Mouse (Mus musculus) midbrain, embryonic 11.5 days (tissue): ENCODE results near the gene Mrpl58. TPM values are rescaled to one million over a fixed set of nuclear protein-coding genes. Genes with fewer than 3 reads are reported as not detected.
A peak's percentile ranks its signal among the peaks of the same experiment; 100 is the strongest.

Experiments
- ATAC-seq: fragments of 200-750 bp; cut with Nextera tagmentation; 2 replicates; pipeline ENCODE4 v1.8.0; 2017; ENCODE audit warnings: moderate TSS enrichment, moderate library complexity; ENCODE audit not compliant: low FRiP score
- DNase-seq: peaks from one replicate; pipeline ENCODE4 v3.0.0; 2015; ENCODE audit warnings: low spot score; ENCODE audit errors: missing footprints
- H3K27ac ChIP-seq: fragments of 300-500 bp; sonication (generic); 2 replicates; pipeline ENCODE4 v1.5.1; 2014; ENCODE audit warnings: low read depth, low read length
- H3K27me3 ChIP-seq: fragments of 300-500 bp; sonication (generic); 2 replicates; pipeline ENCODE4 v1.6.1; 2014; ENCODE audit warnings: mild to moderate bottlenecking, low read length, moderate library complexity, mixed read lengths; ENCODE audit not compliant: control insufficient read depth, insufficient read depth
- H3K36me3 ChIP-seq: fragments of 300-500 bp; sonication (generic); 2 replicates; pipeline ENCODE4 v1.6.1; 2014; ENCODE audit warnings: mild to moderate bottlenecking, low read length, moderate library complexity, mixed read lengths; ENCODE audit not compliant: control insufficient read depth, insufficient read depth
- H3K4me1 ChIP-seq: fragments of 300-500 bp; sonication (generic); 2 replicates; pipeline ENCODE4 v1.6.1; 2014; ENCODE audit warnings: low read length; ENCODE audit not compliant: control insufficient read depth, insufficient read depth
- H3K4me2 ChIP-seq: fragments of 300-500 bp; sonication (generic); 2 replicates; pipeline ENCODE4 v1.6.1; 2014; ENCODE audit warnings: mild to moderate bottlenecking, moderate library complexity
- H3K4me3 ChIP-seq: fragments of 300-500 bp; sonication (generic); 2 replicates; pipeline ENCODE4 v1.5.1; 2014; ENCODE audit warnings: low read depth, low read length
- H3K9ac ChIP-seq: fragments of 300-500 bp; sonication (generic); 2 replicates; pipeline ENCODE4 v1.6.1; 2014; ENCODE audit warnings: low read length
- H3K9me3 ChIP-seq: fragments of 300-500 bp; sonication (generic); 2 replicates; pipeline ENCODE4 v1.6.1; 2016; ENCODE audit warnings: low read length; ENCODE audit not compliant: control insufficient read depth
- WGBS: fragments of 180-500 bp; shearing (Covaris S2); extraction: QIAGEN DNeasy Blood & Tissue Kit; methylation state at CpG from one replicate; pipeline ENCODE4 v1.1.7; 2014; 5-methylcytosine and 5-hydroxymethylcytosine counted together
- polyA plus RNA-seq: library from polyadenylated mRNA; unstranded; fragments of >200 nt; fragmentation: Nextera tagmentation; extraction: Ambion mirVana; gene quantifications from 2 replicates; pipeline ENCODE4 v1.2.1, GENCODE M21; 2014

Mrpl58 gene
- polyA plus RNA-seq, 1 experiment from 2014 or later, result 268 TPM

- H3K27ac ChIP-seq, result no peak overlapping the region
- WGBS, result 68% methylated on average over 34 of the region's 34 CpGs
- no peak overlapping the region for H3K4me2 ChIP-seq
- H3K4me1 ChIP-seq, result no peaks in the 10 kb centered on the region
- no peak for DNase-seq
- H3K4me3 ChIP-seq, result no peak overlapping the region
- H3K36me3 ChIP-seq, result peaks cover 27% of the 10 kb centered on the region
- no peaks in the 10 kb centered on the region for H3K27me3 ChIP-seq
- no peaks in the 10 kb centered on the region for H3K9me3 ChIP-seq
- no peak overlapping the region for H3K9ac ChIP-seq
- no peak for ATAC-seq
Measured at GRCm38 (mm10) chr11:115393721-115394325, 9.7 kb upstream of the Mrpl58 start.

- peaks cover 17% of the 10 kb centered on the region for H3K36me3 ChIP-seq
- no peaks in the 10 kb centered on the region; the same call in 1 of the 2 replicates for H3K4me1 ChIP-seq
- H3K4me3 ChIP-seq, result no peak overlapping the region
- no peak for DNase-seq
- H3K9ac ChIP-seq, result no peak overlapping the region
- no peaks in the 10 kb centered on the region for H3K27me3 ChIP-seq
- H3K4me2 ChIP-seq, result no peak overlapping the region
- no peak for ATAC-seq
- H3K27ac ChIP-seq, result no peak overlapping the region
- H3K9me3 ChIP-seq, result no peaks in the 10 kb centered on the region
- 82% methylated on average over 7 of the region's 7 CpGs for WGBS
Measured at GRCm38 (mm10) chr11:115398085-115398484, 5.5 kb upstream of the Mrpl58 start.

- Histone ChIP-seq H3K4me1 (peaks cover 10% of the 10 kb centered on the region), H3K4me2 (no peak overlapping the region), H3K9me3 (no peaks in the 10 kb centered on the region), H3K27me3 (no peaks in the 10 kb centered on the region), H3K4me3 (no peak overlapping the region), H3K36me3 (no peaks in the 10 kb centered on the region), H3K27ac (peak overlapping the region; percentile 77; the same call in 1 of the 2 replicates), H3K9ac (no peak overlapping the region)
- WGBS, result 92% methylated on average over 3 of the region's 3 CpGs
- DNase-seq (no peak), ATAC-seq (no peak)
Measured at GRCm38 (mm10) chr11:115400126-115400525, 3.4 kb upstream of the Mrpl58 start.

- no peaks in the 10 kb centered on the region for H3K27me3 ChIP-seq
Measured at GRCm38 (mm10) chr11:115400630-115401391, 2.7 kb upstream of the Mrpl58 start.

GRCm38 (mm10) chr11:115405723-115406122 lies 2.2 kb downstream of the Mrpl58 start:
- WGBS, result 96% methylated on average over 6 of the region's 6 CpGs
- DNase-seq, result no peak
- no peaks in the 10 kb centered on the region for H3K9me3 ChIP-seq
- no peak for ATAC-seq
- no peak overlapping the region for H3K9ac ChIP-seq
- H3K36me3 ChIP-seq, result peaks cover 6% of the 10 kb centered on the region
- no peak overlapping the region for H3K4me2 ChIP-seq
- no peak overlapping the region for H3K27ac ChIP-seq
- no peak overlapping the region for H3K4me3 ChIP-seq
- H3K27me3 ChIP-seq, result no peaks in the 10 kb centered on the region
- H3K4me1 ChIP-seq, result peaks cover 40% of the 10 kb centered on the region

More at GRCm38 (mm10) chr11:115400630-115401391, 2.7 kb upstream of the Mrpl58 start:
- DNase-seq (no peak), ATAC-seq (peak; percentile 26; the same call in 1 of the 2 replicates)
- peak overlapping the region; percentile 77 for H3K27ac ChIP-seq
- WGBS, result 45% methylated on average over 11 of the region's 11 CpGs
- no peak overlapping the region for H3K4me3 ChIP-seq
- no peaks in the 10 kb centered on the region for H3K9me3 ChIP-seq
- H3K4me2 ChIP-seq, result peak overlapping the region; percentile 7; the same call in 1 of the 2 replicates
- peaks cover 11% of the 10 kb centered on the region for H3K4me1 ChIP-seq
- no peaks in the 10 kb centered on the region; the same call in 1 of the 2 replicates for H3K36me3 ChIP-seq
- no peak overlapping the region for H3K9ac ChIP-seq

- Histone ChIP-seq H3K36me3 (peaks cover 6% of the 10 kb centered on the region), H3K27me3 (no peaks in the 10 kb centered on the region), H3K4me3 (no peak overlapping the region), H3K9ac (no peak overlapping the region), H3K9me3 (no peaks in the 10 kb centered on the region), H3K4me2 (no peak overlapping the region), H3K4me1 (peaks cover 52% of the 10 kb centered on the region), H3K27ac (no peak overlapping the region)
- DNase-seq (no peak), ATAC-seq (no peak)
- WGBS, result 96% methylated on average over 17 of the region's 17 CpGs
Measured at GRCm38 (mm10) chr11:115406858-115407401, 3.4 kb downstream of the Mrpl58 start.

- ATAC-seq (no peak), DNase-seq (no peak)
- no peaks in the 10 kb centered on the region for H3K27me3 ChIP-seq
- H3K4me1 ChIP-seq, result peaks cover 59% of the 10 kb centered on the region
- H3K4me3 ChIP-seq, result no peak overlapping the region
- H3K36me3 ChIP-seq, result peaks cover 6% of the 10 kb centered on the region
- 79% methylated on average over 6 of the region's 6 CpGs for WGBS
- peak overlapping the region; percentile 95 for H3K27ac ChIP-seq
- H3K9ac ChIP-seq, result peak overlapping the region; percentile 13
- H3K9me3 ChIP-seq, result no peaks in the 10 kb centered on the region
- peak overlapping the region; percentile 6; the same call in 1 of the 2 replicates for H3K4me2 ChIP-seq
Measured at GRCm38 (mm10) chr11:115408266-115408920, 4.8 kb downstream of the Mrpl58 start.

- Histone ChIP-seq H3K4me1 (peaks cover 57% of the 10 kb centered on the region), H3K27ac (peak overlapping the region; percentile 95), H3K27me3 (no peaks in the 10 kb centered on the region), H3K9ac (peak overlapping the region; percentile 13), H3K4me3 (no peak overlapping the region), H3K9me3 (no peaks in the 10 kb centered on the region), H3K36me3 (peaks cover 6% of the 10 kb centered on the region), H3K4me2 (peak overlapping the region; percentile 28; the same call in 1 of the 2 replicates)
- ATAC-seq, result peak; percentile 54
- DNase-seq, result peak; percentile 93
- whole genome bisulfite sequencing, result 18% methylated on average over 7 of the region's 7 CpGs
Measured at GRCm38 (mm10) chr11:115409556-115409955, 6.0 kb downstream of the Mrpl58 start.
